Mouse (Mus musculus): Measurements from ENCODE around the gene Col26a1. TPM values are rescaled to one million over a fixed set of nuclear protein-coding genes. Genes with fewer than 3 reads are reported as not detected.

The Col26a1 gene
- polyA plus RNA-seq, 1 experiment from 2014 or later, result 42.6 TPM

DNA sequence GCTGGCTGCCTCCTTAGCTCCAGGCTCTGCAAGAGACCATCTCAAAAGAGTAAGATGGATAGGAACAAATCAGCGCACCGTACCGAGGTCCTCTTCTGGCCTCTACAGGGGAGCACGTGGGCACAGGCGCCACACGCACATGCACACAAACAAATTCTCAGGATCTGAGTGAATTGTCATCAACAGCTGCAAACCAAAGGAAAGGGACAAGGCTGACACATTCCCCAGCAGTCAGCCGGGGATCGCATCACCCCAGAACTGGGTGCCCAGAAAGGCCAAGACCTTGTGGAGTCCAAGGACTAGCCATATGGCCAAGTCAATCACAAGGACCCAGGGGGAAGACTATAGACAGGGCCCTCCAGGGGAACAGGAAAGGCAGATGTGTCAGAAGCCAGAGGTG, 10.6 kb downstream of the Col26a1 start:
- no peaks in the 10 kb centered on the region for H3K27me3 ChIP-seq
- no peaks in the 10 kb centered on the region for H3K4me1 ChIP-seq
- WGBS, result 89% methylated on average over 8 of the region's 8 CpGs
- no peaks in the 10 kb centered on the region for H3K36me3 ChIP-seq (replicated peaks)
- no peak overlapping the region for H3K27ac ChIP-seq
- H3K9ac ChIP-seq, result no peak overlapping the region
- H3K4me3 ChIP-seq (replicated peaks), result no peak overlapping the region
- no peak overlapping the region for H3K4me2 ChIP-seq
- H3K9me3 ChIP-seq, result no peaks in the 10 kb centered on the region
- ATAC-seq (ENCODE audit: low FRiP score), result no peak

- Histone ChIP-seq H3K27ac (no peak overlapping the region), H3K4me1 (0 out of 2 replicates have a peak, but pooled peaks cover 2% of the 10 kb centered on the region), H3K9ac (no peak overlapping the region), H3K4me3 (replicated peaks) (no peak overlapping the region), H3K9me3 (no peaks in the 10 kb centered on the region), H3K27me3 (no peaks in the 10 kb centered on the region), H3K4me2 (no peak overlapping the region), H3K36me3 (replicated peaks) (no peaks in the 10 kb centered on the region)
- ATAC-seq (ENCODE audit: low FRiP score), result no peak
- WGBS, result 70% methylated on average over 10 of the region's 10 CpGs
Measured at GRCm38 (mm10) chr5:136869451-136870114, 13.4 kb downstream of the Col26a1 start.

GRCm38 (mm10) chr5:136867706-136868105, 15.3 kb downstream of the Col26a1 start:
- Histone ChIP-seq H3K27ac (no peak overlapping the region), H3K4me1 (peaks cover 20% of the 10 kb centered on the region), H3K4me3 (replicated peaks) (no peak overlapping the region), H3K36me3 (replicated peaks) (no peaks in the 10 kb centered on the region), H3K27me3 (no peaks in the 10 kb centered on the region), H3K9ac (no peak overlapping the region), H3K9me3 (no peaks in the 10 kb centered on the region), H3K4me2 (no peak overlapping the region)
- ATAC-seq (ENCODE audit: low FRiP score), result no peak
- 83% methylated on average over 5 of the region's 5 CpGs for WGBS

GRCm38 (mm10) chr5:136863961-136864674, 18.9 kb downstream of the Col26a1 start:
- H3K9me3 ChIP-seq, result no peaks in the 10 kb centered on the region
- 21% methylated on average over 14 of the region's 14 CpGs for WGBS
- H3K9ac ChIP-seq, result 0 out of 2 replicates have a peak overlapping the region, but pooled peaks have one; percentile 17
- H3K4me2 ChIP-seq, result peak overlapping the region; percentile 10; the same call in 1 of the 2 replicates
- H3K27me3 ChIP-seq, result no peaks in the 10 kb centered on the region
- H3K4me3 ChIP-seq (replicated peaks), result no peak overlapping the region
- H3K27ac ChIP-seq, result peak overlapping the region; percentile 79
- peak; percentile 83 for ATAC-seq (ENCODE audit: low FRiP score)
- H3K36me3 ChIP-seq (replicated peaks), result no peaks in the 10 kb centered on the region
- H3K4me1 ChIP-seq, result peaks cover 32% of the 10 kb centered on the region

DNA sequence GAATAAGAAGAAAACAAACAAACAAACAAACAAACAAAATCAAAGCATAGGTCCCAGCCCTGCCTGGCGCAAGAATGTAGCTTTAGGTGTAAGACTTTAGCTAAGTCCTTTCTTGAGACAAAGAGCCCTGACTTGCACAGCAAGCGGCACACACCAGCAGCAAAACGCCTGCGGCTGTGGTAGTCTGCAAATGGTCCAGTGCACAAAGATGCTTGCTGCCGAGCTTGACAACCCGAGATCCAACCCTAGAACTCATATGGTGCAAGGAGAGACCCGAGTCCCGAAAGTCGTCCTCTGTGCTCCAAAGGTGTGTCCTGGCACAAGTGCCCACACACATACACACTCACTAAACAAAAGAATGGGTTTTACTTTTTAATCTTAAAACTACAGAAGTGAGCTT, 19.7 kb downstream of the Col26a1 start:
- no peak overlapping the region for H3K4me3 ChIP-seq (replicated peaks)
- no peaks in the 10 kb centered on the region for H3K9me3 ChIP-seq
- H3K36me3 ChIP-seq (replicated peaks), result no peaks in the 10 kb centered on the region
- no peaks in the 10 kb centered on the region for H3K27me3 ChIP-seq
- WGBS, result 58% methylated on average over 9 of the region's 9 CpGs
- no peak overlapping the region for H3K9ac ChIP-seq
- H3K4me2 ChIP-seq, result no peak overlapping the region
- ATAC-seq (ENCODE audit: low FRiP score), result no peak
- H3K27ac ChIP-seq, result peak overlapping the region; percentile 79; the same call in 1 of the 2 replicates
- peaks cover 32% of the 10 kb centered on the region for H3K4me1 ChIP-seq

DNA sequence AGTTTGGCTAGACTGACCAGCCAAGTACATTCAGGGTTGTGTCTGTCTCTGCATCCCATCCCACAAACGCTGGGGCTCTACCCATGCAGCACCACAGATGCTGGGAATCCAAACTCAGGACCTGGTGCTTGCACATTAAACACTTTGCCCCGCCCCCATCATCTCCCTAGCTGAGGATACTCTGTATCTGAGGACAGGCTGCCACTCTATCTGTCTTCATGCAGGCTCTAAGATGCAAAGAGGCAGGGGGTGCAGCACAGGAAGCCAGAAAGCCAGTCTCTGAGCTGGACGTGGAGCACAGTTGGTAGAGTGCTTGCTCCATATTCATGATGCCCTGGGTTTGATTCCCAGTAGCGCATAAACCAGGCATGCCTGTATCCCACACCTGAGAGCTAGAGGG, 20.2 kb downstream of the Col26a1 start:
- no peak for ATAC-seq (ENCODE audit: low FRiP score)
- Histone ChIP-seq H3K4me2 (no peak overlapping the region), H3K9ac (no peak overlapping the region), H3K4me3 (replicated peaks) (no peak overlapping the region), H3K27ac (no peak overlapping the region), H3K36me3 (replicated peaks) (no peaks in the 10 kb centered on the region), H3K27me3 (no peaks in the 10 kb centered on the region), H3K4me1 (peaks cover 32% of the 10 kb centered on the region), H3K9me3 (no peaks in the 10 kb centered on the region)
- 62% methylated on average over 4 of the region's 4 CpGs for WGBS

DNA sequence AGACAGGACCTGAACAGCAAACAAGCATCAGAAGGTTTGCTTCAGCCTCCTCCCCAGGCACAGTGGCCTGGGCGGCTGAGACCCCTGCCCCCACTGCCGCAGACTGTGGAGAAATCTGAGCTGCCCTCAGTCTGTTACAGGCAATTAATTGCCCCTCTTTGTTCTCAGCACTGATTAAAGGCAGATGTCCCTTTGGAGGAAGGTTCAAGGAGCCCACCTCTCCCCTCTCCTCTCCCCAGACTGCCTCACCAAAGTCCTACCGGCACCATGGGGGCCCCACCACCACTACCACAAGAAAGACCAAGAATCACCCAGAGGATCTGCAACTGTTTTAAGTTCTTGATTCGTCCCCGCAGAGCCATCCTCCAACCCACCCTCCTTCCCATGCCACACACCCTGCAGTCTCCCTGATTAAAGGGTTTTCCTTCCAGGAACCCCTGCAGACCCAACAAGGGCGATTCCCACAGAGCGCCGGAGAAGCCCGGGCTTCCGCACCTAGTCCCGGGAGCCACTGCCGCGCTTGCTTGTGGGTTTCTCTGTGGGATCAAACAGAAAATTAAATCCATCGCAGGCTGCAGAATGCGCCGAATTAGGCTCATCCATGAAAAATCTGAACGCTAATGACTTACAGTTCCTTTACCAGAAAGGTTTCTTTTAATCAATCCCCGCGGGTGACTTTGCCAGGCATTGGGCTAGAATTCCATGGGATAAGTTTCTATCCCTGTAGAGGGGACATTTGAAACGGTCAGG, 21.6 kb downstream of the Col26a1 start:
- Histone ChIP-seq H3K9me3 (no peaks in the 10 kb centered on the region), H3K9ac (no peak overlapping the region; the same call in 1 of the 2 replicates), H3K27ac (peak overlapping the region; percentile 58), H3K27me3 (no peaks in the 10 kb centered on the region), H3K4me3 (replicated peaks) (no peak overlapping the region), H3K36me3 (replicated peaks) (no peaks in the 10 kb centered on the region), H3K4me1 (peaks cover 32% of the 10 kb centered on the region), H3K4me2 (peak overlapping the region; percentile 31)
- 10% methylated on average over 20 of the region's 20 CpGs for WGBS
- ATAC-seq (ENCODE audit: low FRiP score), result no peak

DNA sequence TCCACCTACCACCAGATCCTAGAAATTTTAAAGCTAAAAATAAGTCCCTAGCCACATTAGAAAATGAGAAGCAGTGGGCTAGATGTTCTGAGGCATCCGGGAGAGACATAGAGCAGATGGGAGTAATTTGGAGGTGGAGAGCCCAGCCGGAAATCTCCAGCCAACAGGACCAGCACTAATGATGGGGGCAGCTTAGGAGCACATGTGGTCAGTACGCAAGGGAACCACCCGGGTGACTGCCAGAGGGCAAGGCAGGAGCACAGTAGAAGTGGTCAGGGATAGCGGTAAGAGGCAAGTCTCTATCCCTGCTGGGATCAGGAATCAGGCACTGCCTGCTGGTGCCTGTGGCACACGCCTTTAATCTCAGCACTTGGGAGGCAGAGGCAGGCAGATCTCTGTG, 32.3 kb downstream of the Col26a1 start:
- H3K4me1 ChIP-seq, result no peaks in the 10 kb centered on the region
- H3K9me3 ChIP-seq, result no peaks in the 10 kb centered on the region

DNA sequence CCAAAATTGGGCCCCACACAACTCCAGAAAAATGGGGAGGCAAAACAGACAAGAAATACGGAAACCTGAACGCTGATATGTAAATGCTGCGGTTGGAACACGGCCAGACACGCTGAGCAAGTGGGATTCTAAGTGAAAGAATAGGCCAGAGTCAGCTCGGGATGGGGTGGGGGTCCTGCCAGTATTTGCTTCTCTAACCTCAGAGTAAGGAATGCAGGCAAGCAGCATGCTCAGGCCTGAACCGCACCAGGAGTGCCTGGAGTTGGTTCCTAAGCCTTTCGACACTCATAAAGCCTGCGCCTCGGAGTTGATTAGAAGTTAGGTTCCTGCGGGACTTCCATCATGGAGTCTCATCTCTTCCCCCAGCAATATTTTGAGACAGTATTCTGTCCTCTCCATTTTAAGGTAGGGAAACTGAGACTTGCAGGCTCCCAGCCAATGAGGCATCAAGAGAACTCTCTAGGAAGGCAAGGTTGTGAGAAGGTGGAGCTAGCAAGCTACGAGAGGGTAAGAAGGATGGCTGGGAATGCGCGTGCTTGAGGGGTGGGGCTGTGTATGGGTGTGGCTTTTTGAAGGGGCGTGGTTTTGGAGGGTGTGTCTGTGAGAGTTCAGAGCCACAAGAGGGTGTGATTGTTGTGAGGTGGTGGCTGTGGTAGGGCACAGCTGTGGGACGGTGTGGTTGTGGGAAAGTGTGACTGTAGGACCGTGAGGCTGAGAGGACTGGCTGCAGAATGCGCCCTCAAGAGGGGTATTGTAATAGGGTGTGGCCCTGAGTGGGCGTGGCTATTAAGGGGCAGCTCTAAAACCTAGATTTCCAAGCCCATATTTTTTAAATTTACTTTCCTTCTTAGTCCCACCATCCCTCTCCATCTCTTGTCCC, 36.4 kb downstream of the Col26a1 start:
- H3K27me3 ChIP-seq, result 0 out of 2 replicates have a peak, but pooled peaks cover 4% of the 10 kb centered on the region
- no peaks in the 10 kb centered on the region for H3K9me3 ChIP-seq
- H3K4me1 ChIP-seq, result no peaks in the 10 kb centered on the region
- H3K36me3 ChIP-seq (replicated peaks), result no peaks in the 10 kb centered on the region
- WGBS, result 84% methylated on average over 19 of the region's 19 CpGs
- no peak overlapping the region for H3K4me3 ChIP-seq (replicated peaks)
- ATAC-seq (ENCODE audit: low FRiP score), result no peak
- H3K9ac ChIP-seq, result no peak overlapping the region
- no peak overlapping the region for H3K4me2 ChIP-seq
- H3K27ac ChIP-seq, result no peak overlapping the region

More for the DNA sequence above, 32.3 kb downstream of the Col26a1 start:
- ATAC-seq (ENCODE audit: low FRiP score), result no peak
- Histone ChIP-seq H3K36me3 (replicated peaks) (no peaks in the 10 kb centered on the region), H3K4me3 (replicated peaks) (no peak overlapping the region), H3K27ac (no peak overlapping the region), H3K4me2 (no peak overlapping the region), H3K9ac (no peak overlapping the region), H3K27me3 (no peaks in the 10 kb centered on the region)
- WGBS, result 86% methylated on average over 6 of the region's 6 CpGs

DNA sequence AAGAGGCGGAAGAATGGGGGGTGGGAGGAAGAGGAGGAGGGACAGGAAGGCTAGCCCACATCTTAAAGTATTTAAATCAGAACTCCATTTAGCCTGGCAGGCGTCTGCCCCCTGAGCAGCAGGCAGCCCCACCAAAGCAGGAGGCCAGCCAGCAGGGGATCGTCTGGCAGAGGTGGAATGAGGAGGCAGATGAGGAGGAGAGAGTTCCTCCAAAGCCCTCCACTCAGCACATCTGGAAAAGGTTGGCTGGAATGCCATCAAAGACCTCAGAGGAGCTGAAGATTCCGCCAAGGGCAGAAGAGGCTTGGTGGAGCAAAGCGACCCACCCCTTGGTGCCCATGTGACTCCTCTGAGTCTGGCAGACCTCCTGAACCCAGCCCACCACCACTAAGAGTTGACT, 39.1 kb downstream of the Col26a1 start:
- no peaks in the 10 kb centered on the region for H3K4me1 ChIP-seq
- H3K9ac ChIP-seq, result no peak overlapping the region
- H3K36me3 ChIP-seq (replicated peaks), result no peaks in the 10 kb centered on the region
- no peak for ATAC-seq (ENCODE audit: low FRiP score)
- H3K27ac ChIP-seq, result no peak overlapping the region
- no peak overlapping the region for H3K4me2 ChIP-seq
- WGBS, result 53% methylated on average over 5 of the region's 5 CpGs
- 0 out of 2 replicates have a peak, but pooled peaks cover 4% of the 10 kb centered on the region for H3K27me3 ChIP-seq
- no peak overlapping the region for H3K4me3 ChIP-seq (replicated peaks)
- no peaks in the 10 kb centered on the region for H3K9me3 ChIP-seq

GRCm38 (mm10) chr5:136840036-136840435, 43.0 kb downstream of the Col26a1 start:
- no peaks in the 10 kb centered on the region for H3K36me3 ChIP-seq (replicated peaks)
- H3K4me1 ChIP-seq, result no peaks in the 10 kb centered on the region
- no peak overlapping the region for H3K9ac ChIP-seq
- H3K27me3 ChIP-seq, result 0 out of 2 replicates have a peak, but pooled peaks cover 4% of the 10 kb centered on the region
- no peak overlapping the region for H3K4me2 ChIP-seq
- no peaks in the 10 kb centered on the region for H3K9me3 ChIP-seq
- no peak for ATAC-seq (ENCODE audit: low FRiP score)
- H3K4me3 ChIP-seq (replicated peaks), result no peak overlapping the region
- no peak overlapping the region for H3K27ac ChIP-seq
- WGBS, result 9% methylated on average over 8 of the region's 8 CpGs

All from forebrain, embryonic 12.5 days (tissue).